Comparison of ENCODE assay signal across 21 mouse cellular contexts in genomic region chr5:115871153-115871552, GRCm38 (mm10).
"Had no signal": no experiment of that assay in that cellular context is flagged by ENCODE, and none has a peak within 500 bp of the region (broad histone marks: within the 10 kb centered on the region; RNA-seq: fewer than 3 reads in every experiment).

No protein-coding gene starts in this region.

- H3K9me3 ChIP-seq: liver, embryonic 13.5 days; liver, embryonic 15.5 days; lung, embryonic 15.5 days; megakaryocyte, embryonic 14.5 days; midbrain, embryonic 13.5 days; neural tube, embryonic 13.5 days; neural tube, embryonic 15.5 days had no signal

- H3K4me2 ChIP-seq: liver, embryonic 13.5 days; liver, embryonic 15.5 days; lung, embryonic 15.5 days; midbrain, embryonic 11.5 days; midbrain, embryonic 13.5 days; neural tube, embryonic 13.5 days; neural tube, embryonic 15.5 days had no signal

- ATAC-seq: liver, postnatal 0 days; midbrain, embryonic 13.5 days; midbrain, embryonic 16.5 days had no signal

- H3K9ac ChIP-seq: liver, embryonic 13.5 days; liver, embryonic 15.5 days; liver, postnatal 0 days; lung, embryonic 15.5 days; midbrain, embryonic 13.5 days; neural tube, embryonic 13.5 days; neural tube, embryonic 15.5 days had no signal

- DNase-seq: liver, embryonic 13.5 days; liver, postnatal 0 days; lung, adult 2 months; lung, postnatal 14 days; lung, postnatal 36 days; retina, postnatal 1 day; right cerebral cortex, postnatal 4 days; spleen, adult 18-20 months; thymus, adult 2 months; thymus, postnatal 25 days; thymus, postnatal 4 days had no signal

- H3K27ac ChIP-seq: liver, embryonic 13.5 days; liver, embryonic 15.5 days; lung, embryonic 15.5 days; macrophage; midbrain, embryonic 13.5 days; neural tube, embryonic 13.5 days; neural tube, embryonic 15.5 days had no signal

- H3K4me1 ChIP-seq: liver, embryonic 13.5 days; lung, embryonic 15.5 days; megakaryocyte, embryonic 14.5 days; neural tube, embryonic 15.5 days had no signal

- H3K4me3 ChIP-seq: liver, embryonic 13.5 days; liver, embryonic 15.5 days; lung, embryonic 15.5 days; megakaryocyte, embryonic 14.5 days; midbrain, embryonic 13.5 days; myocyte; neural tube, embryonic 13.5 days; neural tube, embryonic 15.5 days had no signal

- H3K27me3 ChIP-seq: liver, embryonic 13.5 days; liver, embryonic 15.5 days; lung, embryonic 15.5 days; megakaryocyte, embryonic 14.5 days; midbrain, embryonic 13.5 days; neural tube, embryonic 13.5 days; neural tube, embryonic 15.5 days had no signal

- H3K36me3 ChIP-seq: neural tube, embryonic 13.5 days; neural tube, embryonic 15.5 days had no signal
